Mouse (Mus musculus): ENCODE data around the gene Nudcd3.

Nudcd3 gene

DNA sequence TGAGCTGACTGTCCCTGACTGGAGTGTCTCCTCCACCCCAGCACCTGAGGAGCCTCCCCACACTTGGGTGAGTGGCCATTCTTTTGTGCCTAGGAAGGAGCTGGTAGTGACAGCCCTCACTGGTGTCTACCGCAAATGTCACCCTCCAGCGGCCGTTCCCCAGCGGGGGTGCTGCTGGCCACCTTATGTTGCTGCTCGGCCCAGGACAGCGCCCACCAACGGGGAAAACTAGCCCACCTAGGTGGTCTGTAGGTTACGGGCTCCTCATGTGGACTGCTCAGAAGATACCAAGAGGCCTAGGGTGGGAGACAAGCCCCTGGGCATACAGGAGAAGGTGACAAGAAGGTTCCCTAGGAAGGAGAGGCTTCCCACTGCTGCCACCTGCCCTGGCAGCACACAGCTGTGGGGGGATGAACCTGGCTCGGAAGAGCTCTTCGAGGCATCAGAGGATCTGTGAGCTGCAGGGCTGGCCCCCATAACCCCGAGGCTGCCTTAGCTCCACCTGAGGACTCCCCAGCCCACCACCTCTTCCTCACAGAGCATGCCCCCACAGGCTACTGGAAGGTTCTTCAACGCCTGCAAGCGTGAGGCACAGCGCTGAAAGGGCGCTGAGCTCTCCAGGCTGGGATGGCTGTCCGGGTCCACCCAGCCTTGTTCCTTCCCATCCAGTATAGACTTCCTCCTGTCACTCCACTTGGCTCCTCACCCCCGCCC, 136.6 kb downstream of the Nudcd3 start:
- no peak for DNase-seq (ENCODE audit: low spot score in 2 of 2)

- no peak for DNase-seq (ENCODE audit: low spot score in 2 of 2)
Observed at GRCm38 (mm10) chr11:6063065-6063464, 137.2 kb downstream of the Nudcd3 start.

- DNase-seq (ENCODE audit: low spot score in 2 of 2): no peak
Observed at GRCm38 (mm10) chr11:6062329-6062728, 137.9 kb downstream of the Nudcd3 start.

DNA sequence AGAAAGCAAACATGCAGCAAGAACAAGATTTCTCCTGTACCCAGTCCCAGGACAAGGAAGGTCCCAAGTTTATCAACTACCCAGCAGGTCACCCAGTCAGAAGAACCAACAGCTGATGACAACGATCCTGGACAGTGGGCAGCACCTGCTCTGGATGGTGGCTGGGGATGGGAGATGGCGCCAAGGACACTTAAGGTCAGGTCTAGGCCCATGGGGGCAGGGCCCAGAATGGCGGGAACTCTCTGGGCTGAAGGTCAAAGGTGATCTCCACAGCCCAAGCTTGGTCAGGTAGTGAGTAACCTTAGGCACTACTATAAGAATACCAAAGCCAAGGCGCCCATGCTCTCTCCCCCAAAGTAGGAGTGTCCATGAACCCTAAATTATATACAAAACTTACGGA, 138.3 kb downstream of the Nudcd3 start:
- no peak for DNase-seq (ENCODE audit: low spot score in 2 of 2)

DNA sequence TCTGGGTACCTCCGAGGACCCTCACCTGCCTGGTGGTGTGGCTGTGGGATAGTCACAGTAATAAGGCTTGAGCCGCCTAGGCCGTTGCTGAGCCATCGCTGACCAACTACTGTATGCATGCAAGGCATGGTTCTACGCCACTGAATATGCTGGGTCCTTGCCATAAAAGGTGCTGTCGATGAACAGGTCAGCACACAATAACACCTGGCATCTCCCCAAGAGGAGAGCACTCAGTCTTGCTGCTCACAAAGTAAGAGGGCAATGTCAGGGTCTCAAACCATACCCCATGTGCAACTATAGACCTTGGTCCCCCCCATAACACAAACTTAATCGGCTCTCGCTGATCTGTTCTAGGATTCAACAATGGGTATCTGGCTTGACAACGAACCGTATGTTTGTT, 141.1 kb downstream of the Nudcd3 start:
- DNase-seq (ENCODE audit: low spot score in 2 of 2): no peak
